Mouse (Mus musculus): ENCODE data around the gene Slx1b. TPM values are rescaled to one million over a fixed set of nuclear protein-coding genes. Genes with fewer than 3 reads are reported as not detected.
"Not testable (repeated sequence)": the region's sequence is repeated elsewhere in the genome, so short reads cannot be mapped to it uniquely, and the experiment has no call there.

The Slx1b gene
- total RNA-seq, 2 experiments from 2014 or later = 8.2 to 15.0 TPM

GRCm38 (mm10) chr7:126702861-126703756, 7.5 kb upstream of the Slx1b start:
- peak; percentile 7 for DNase-seq

- DNase-seq = no peak
These were observed 6.8 kb upstream of the Slx1b start for GRCm38 (mm10) chr7:126702358-126702757.

GRCm38 (mm10) chr7:126701559-126702357, 6.2 kb upstream of the Slx1b start:
- DNase-seq = no peak

GRCm38 (mm10) chr7:126701070-126701469, 5.5 kb upstream of the Slx1b start:
- peak; percentile 92 for DNase-seq

GRCm38 (mm10) chr7:126700063-126701015, 4.8 kb upstream of the Slx1b start:
- no peak for DNase-seq

- no peak for DNase-seq
These were observed 2.3 kb upstream of the Slx1b start for GRCm38 (mm10) chr7:126697838-126698237.

GRCm38 (mm10) chr7:126696886-126697285, 1.3 kb upstream of the Slx1b start:
- no peak for DNase-seq

GRCm38 (mm10) chr7:126696303-126696702, 719 bp upstream of the Slx1b start:
- no peak for DNase-seq

GRCm38 (mm10) chr7:126695210-126695611, 373 bp downstream of the Slx1b start, which contains the start of gene Bola2:
TSS of gene Bola2 (plus strand) at chr7:126695401.
- peak; percentile 83 for DNase-seq

- DNase-seq = no peak
These were observed 1.0 kb downstream of the Slx1b start for GRCm38 (mm10) chr7:126694441-126695051.

- DNase-seq = no peak
These were observed 1.8 kb downstream of the Slx1b start for GRCm38 (mm10) chr7:126693781-126694180.

- DNase-seq = peak; percentile 92
These were observed 2.3 kb downstream of the Slx1b start for GRCm38 (mm10) chr7:126693256-126693655.

- no peak for DNase-seq
These were observed 3.2 kb downstream of the Slx1b start for GRCm38 (mm10) chr7:126692426-126692825.

- DNase-seq = no peak
These were observed 3.9 kb downstream of the Slx1b start for GRCm38 (mm10) chr7:126691676-126692075.

GRCm38 (mm10) chr7:126690737-126691136, 4.8 kb downstream of the Slx1b start:
- DNase-seq = no peak

- DNase-seq = peak; percentile 18
These were observed 6.6 kb downstream of the Slx1b start for GRCm38 (mm10) chr7:126689021-126689420.

- DNase-seq = not testable (repeated sequence)
These were observed 7.4 kb downstream of the Slx1b start for GRCm38 (mm10) chr7:126688156-126688555.

GRCm38 (mm10) chr7:126681221-126681620, 14.4 kb downstream of the Slx1b start:
- DNase-seq = no peak

GRCm38 (mm10) chr7:126679683-126680082, 15.9 kb downstream of the Slx1b start:
- DNase-seq = no peak

GRCm38 (mm10) chr7:126678545-126679341, 16.8 kb downstream of the Slx1b start:
- no peak for DNase-seq

Measured in adrenal gland, postnatal 10 days (tissue).